Mouse (Mus musculus) layer of hippocampus, adult 9-10 months (tissue): ENCODE results near the gene Xylb.
A peak's percentile ranks its signal among the peaks of the same experiment; 100 is the strongest.

Experiments
- DNase-seq: peaks from one replicate; pipeline ENCODE4 v3.0.0; 2022; ENCODE audit warnings: low spot score

Xylb gene

GRCm38 (mm10) chr9:119357331-119358057 is at the start of gene Xylb:
Gene Xylb, plus strand, starts transcription at chr9:119357381.
- peak; percentile 70 for DNase-seq

GRCm38 (mm10) chr9:119309067-119309466 is 48.1 kb upstream of the Xylb start:
- no peak for DNase-seq

- DNase-seq, result no peak
Observed at GRCm38 (mm10) chr9:119313096-119313495, 44.1 kb upstream of the Xylb start.

GRCm38 (mm10) chr9:119318891-119319290 is 38.3 kb upstream of the Xylb start:
- no peak for DNase-seq

- no peak for DNase-seq
Observed at GRCm38 (mm10) chr9:119320446-119320845, 36.7 kb upstream of the Xylb start.

GRCm38 (mm10) chr9:119320946-119321345 is 36.2 kb upstream of the Xylb start:
- no peak for DNase-seq

GRCm38 (mm10) chr9:119321392-119322229 is 35.6 kb upstream of the Xylb start:
- DNase-seq, result no peak

- peak; percentile 99 for DNase-seq
Observed at GRCm38 (mm10) chr9:119322289-119323259, 34.6 kb upstream of the Xylb start, which contains the start of gene Oxsr1. Gene Oxsr1, minus strand, starts transcription at chr9:119322427.

- no peak for DNase-seq
Observed at GRCm38 (mm10) chr9:119323260-119323645, 33.9 kb upstream of the Xylb start.

- DNase-seq, result no peak
Observed at GRCm38 (mm10) chr9:119324130-119324529, 33.1 kb upstream of the Xylb start.

- DNase-seq, result no peak
Observed at GRCm38 (mm10) chr9:119328488-119328887, 28.7 kb upstream of the Xylb start.

GRCm38 (mm10) chr9:119330186-119330963 is 26.8 kb upstream of the Xylb start:
- DNase-seq, result no peak

GRCm38 (mm10) chr9:119334324-119334723 is 22.9 kb upstream of the Xylb start:
- DNase-seq, result no peak

- no peak for DNase-seq
Observed at GRCm38 (mm10) chr9:119334834-119335233, 22.3 kb upstream of the Xylb start.

- no peak for DNase-seq
Observed at GRCm38 (mm10) chr9:119335571-119335970, 21.6 kb upstream of the Xylb start.

- DNase-seq, result no peak
Observed at GRCm38 (mm10) chr9:119337842-119338241, 19.3 kb upstream of the Xylb start.

GRCm38 (mm10) chr9:119338350-119338749 is 18.8 kb upstream of the Xylb start:
- DNase-seq, result no peak

- DNase-seq, result no peak
Observed at GRCm38 (mm10) chr9:119339106-119339505, 18.1 kb upstream of the Xylb start.

- DNase-seq, result no peak
Observed at GRCm38 (mm10) chr9:119339558-119340211, 17.5 kb upstream of the Xylb start, which contains the start of gene Acaa1a. Gene Acaa1a, plus strand, starts transcription at chr9:119339676.

- no peak for DNase-seq
Observed at GRCm38 (mm10) chr9:119340212-119340580, 17.0 kb upstream of the Xylb start.
